Mouse (Mus musculus): ENCODE data around the gene Icmt. TPM values are rescaled to one million over a fixed set of nuclear protein-coding genes. Genes with fewer than 3 reads are reported as not detected.

The Icmt gene
- polyA plus RNA-seq, 1 experiment from 2014 or later: 20.7 TPM

- no peaks in the 10 kb centered on the region for H3K36me3 ChIP-seq (ENCODE audit: control insufficient read depth, insufficient read depth)
- no peak overlapping the region for H3K9ac ChIP-seq (replicated peaks; ENCODE audit: low read depth, low read length)
- ATAC-seq: no peak
- H3K4me2 ChIP-seq (ENCODE audit: low read length): no peak overlapping the region
- H3K9me3 ChIP-seq (ENCODE audit: control insufficient read depth, low read length): no peaks in the 10 kb centered on the region
- H3K4me1 ChIP-seq (replicated peaks; ENCODE audit: control insufficient read depth, insufficient read depth, low read length): peaks cover 25% of the 10 kb centered on the region
- H3K4me3 ChIP-seq (replicated peaks; ENCODE audit: low read length): no peak overlapping the region
- H3K27me3 ChIP-seq (replicated peaks; ENCODE audit: control insufficient read depth, insufficient read depth, low read length): no peaks in the 10 kb centered on the region
- H3K27ac ChIP-seq (ENCODE audit: low read length): no peak overlapping the region
- 87% methylated on average over 9 of the region's 9 CpGs for WGBS
These were observed 32.0 kb upstream of the Icmt start for GRCm38 (mm10) chr4:152264867-152265568.

GRCm38 (mm10) chr4:152265791-152266190, 31.2 kb upstream of the Icmt start:
- H3K4me1 ChIP-seq (replicated peaks; ENCODE audit: control insufficient read depth, insufficient read depth, low read length): peaks cover 25% of the 10 kb centered on the region
- H3K27me3 ChIP-seq (replicated peaks; ENCODE audit: control insufficient read depth, insufficient read depth, low read length): no peaks in the 10 kb centered on the region
- ATAC-seq: no peak
- H3K4me3 ChIP-seq (replicated peaks; ENCODE audit: low read length): no peak overlapping the region
- 0 out of 2 replicates have a peak overlapping the region, but pooled peaks have one; percentile 21 for H3K27ac ChIP-seq (ENCODE audit: low read length)
- no peaks in the 10 kb centered on the region for H3K9me3 ChIP-seq (ENCODE audit: control insufficient read depth, low read length)
- H3K36me3 ChIP-seq (ENCODE audit: control insufficient read depth, insufficient read depth): no peaks in the 10 kb centered on the region
- no peak overlapping the region for H3K4me2 ChIP-seq (ENCODE audit: low read length)
- no peak overlapping the region for H3K9ac ChIP-seq (replicated peaks; ENCODE audit: low read depth, low read length)
- 48% methylated on average over 5 of the region's 5 CpGs for WGBS

GRCm38 (mm10) chr4:152266236-152266895, 30.7 kb upstream of the Icmt start:
- 50% methylated on average over 10 of the region's 10 CpGs for WGBS
- H3K4me2 ChIP-seq (ENCODE audit: low read length): no peak overlapping the region
- H3K4me3 ChIP-seq (replicated peaks; ENCODE audit: low read length): no peak overlapping the region
- no peaks in the 10 kb centered on the region for H3K36me3 ChIP-seq (ENCODE audit: control insufficient read depth, insufficient read depth)
- H3K27ac ChIP-seq (ENCODE audit: low read length): 0 out of 2 replicates have a peak overlapping the region, but pooled peaks have one; percentile 21
- peaks cover 25% of the 10 kb centered on the region for H3K4me1 ChIP-seq (replicated peaks; ENCODE audit: control insufficient read depth, insufficient read depth, low read length)
- ATAC-seq: no peak
- no peaks in the 10 kb centered on the region for H3K9me3 ChIP-seq (ENCODE audit: control insufficient read depth, low read length)
- H3K9ac ChIP-seq (replicated peaks; ENCODE audit: low read depth, low read length): no peak overlapping the region
- H3K27me3 ChIP-seq (replicated peaks; ENCODE audit: control insufficient read depth, insufficient read depth, low read length): no peaks in the 10 kb centered on the region

GRCm38 (mm10) chr4:152267748-152268369, 29.2 kb upstream of the Icmt start:
- Histone ChIP-seq H3K4me3 (replicated peaks; ENCODE audit: low read length) (no peak overlapping the region), H3K4me2 (ENCODE audit: low read length) (no peak overlapping the region), H3K9ac (replicated peaks; ENCODE audit: low read depth, low read length) (no peak overlapping the region), H3K9me3 (ENCODE audit: control insufficient read depth, low read length) (no peaks in the 10 kb centered on the region), H3K4me1 (replicated peaks; ENCODE audit: control insufficient read depth, insufficient read depth, low read length) (peaks cover 25% of the 10 kb centered on the region), H3K27ac (ENCODE audit: low read length) (no peak overlapping the region), H3K36me3 (ENCODE audit: control insufficient read depth, insufficient read depth) (no peaks in the 10 kb centered on the region), H3K27me3 (replicated peaks; ENCODE audit: control insufficient read depth, insufficient read depth, low read length) (peaks cover 1% of the 10 kb centered on the region; the same call in 1 of the 2 replicates)
- 70% methylated on average over 13 of the region's 13 CpGs for WGBS
- ATAC-seq: peak; percentile 71

- Histone ChIP-seq H3K4me2 (ENCODE audit: low read length) (no peak overlapping the region), H3K4me1 (replicated peaks; ENCODE audit: control insufficient read depth, insufficient read depth, low read length) (peaks cover 30% of the 10 kb centered on the region), H3K9ac (replicated peaks; ENCODE audit: low read depth, low read length) (no peak overlapping the region), H3K27ac (ENCODE audit: low read length) (no peak overlapping the region), H3K9me3 (ENCODE audit: control insufficient read depth, low read length) (no peaks in the 10 kb centered on the region), H3K27me3 (replicated peaks; ENCODE audit: control insufficient read depth, insufficient read depth, low read length) (peaks cover 4% of the 10 kb centered on the region), H3K4me3 (replicated peaks; ENCODE audit: low read length) (no peak overlapping the region), H3K36me3 (ENCODE audit: control insufficient read depth, insufficient read depth) (no peaks in the 10 kb centered on the region)
- WGBS: 85% methylated on average over 13 of the region's 13 CpGs
- ATAC-seq: no peak
These were observed 27.1 kb upstream of the Icmt start for GRCm38 (mm10) chr4:152269967-152270366.

- 74% methylated on average over 9 of the region's 9 CpGs for WGBS
- no peak overlapping the region for H3K9ac ChIP-seq (replicated peaks; ENCODE audit: low read depth, low read length)
- H3K4me2 ChIP-seq (ENCODE audit: low read length): no peak overlapping the region
- no peaks in the 10 kb centered on the region for H3K9me3 ChIP-seq (ENCODE audit: control insufficient read depth, low read length)
- no peaks in the 10 kb centered on the region for H3K36me3 ChIP-seq (ENCODE audit: control insufficient read depth, insufficient read depth)
- H3K27me3 ChIP-seq (replicated peaks; ENCODE audit: control insufficient read depth, insufficient read depth, low read length): peaks cover 8% of the 10 kb centered on the region
- peaks cover 29% of the 10 kb centered on the region for H3K4me1 ChIP-seq (replicated peaks; ENCODE audit: control insufficient read depth, insufficient read depth, low read length)
- no peak overlapping the region for H3K4me3 ChIP-seq (replicated peaks; ENCODE audit: low read length)
- H3K27ac ChIP-seq (ENCODE audit: low read length): no peak overlapping the region
- ATAC-seq: no peak
These were observed 26.4 kb upstream of the Icmt start for GRCm38 (mm10) chr4:152270599-152270998.

DNA sequence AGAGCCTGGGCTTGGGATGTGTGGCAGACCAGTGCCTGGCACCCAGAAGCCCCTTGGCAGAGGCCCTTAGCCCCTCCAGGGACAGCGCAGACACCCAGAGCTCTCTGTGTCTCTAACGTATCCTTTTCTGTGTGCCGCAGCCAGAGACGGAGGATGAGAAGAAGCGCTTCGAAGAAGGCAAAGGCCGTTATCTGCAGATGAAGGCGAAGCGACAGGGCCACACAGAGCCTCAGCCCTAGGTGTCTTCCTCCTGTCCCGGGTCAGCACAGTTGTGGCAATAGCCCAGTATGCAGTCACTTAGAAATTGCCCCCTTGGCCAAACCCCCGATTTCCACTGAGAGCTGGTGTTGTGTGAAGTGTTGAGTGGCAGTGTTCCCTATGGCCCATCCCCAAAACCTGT, 25.7 kb upstream of the Icmt start:
- Histone ChIP-seq H3K4me3 (replicated peaks; ENCODE audit: low read length) (no peak overlapping the region), H3K4me2 (ENCODE audit: low read length) (no peak overlapping the region), H3K27ac (ENCODE audit: low read length) (no peak overlapping the region), H3K9ac (replicated peaks; ENCODE audit: low read depth, low read length) (no peak overlapping the region), H3K4me1 (replicated peaks; ENCODE audit: control insufficient read depth, insufficient read depth, low read length) (peaks cover 22% of the 10 kb centered on the region), H3K27me3 (replicated peaks; ENCODE audit: control insufficient read depth, insufficient read depth, low read length) (peaks cover 12% of the 10 kb centered on the region), H3K36me3 (ENCODE audit: control insufficient read depth, insufficient read depth) (no peaks in the 10 kb centered on the region), H3K9me3 (ENCODE audit: control insufficient read depth, low read length) (no peaks in the 10 kb centered on the region)
- ATAC-seq: no peak
- 91% methylated on average over 11 of the region's 11 CpGs for WGBS

- H3K27me3 ChIP-seq (replicated peaks; ENCODE audit: control insufficient read depth, insufficient read depth, low read length): peaks cover 12% of the 10 kb centered on the region
- WGBS: 80% methylated on average over 7 of the region's 7 CpGs
- no peak overlapping the region for H3K27ac ChIP-seq (ENCODE audit: low read length)
- no peak overlapping the region for H3K9ac ChIP-seq (replicated peaks; ENCODE audit: low read depth, low read length)
- H3K4me2 ChIP-seq (ENCODE audit: low read length): no peak overlapping the region
- peaks cover 20% of the 10 kb centered on the region for H3K4me1 ChIP-seq (replicated peaks; ENCODE audit: control insufficient read depth, insufficient read depth, low read length)
- H3K9me3 ChIP-seq (ENCODE audit: control insufficient read depth, low read length): no peaks in the 10 kb centered on the region
- H3K4me3 ChIP-seq (replicated peaks; ENCODE audit: low read length): no peak overlapping the region
- no peaks in the 10 kb centered on the region for H3K36me3 ChIP-seq (ENCODE audit: control insufficient read depth, insufficient read depth)
- ATAC-seq: no peak
These were observed 25.0 kb upstream of the Icmt start for GRCm38 (mm10) chr4:152272006-152272405.

GRCm38 (mm10) chr4:152272449-152273049, 24.5 kb upstream of the Icmt start:
- ATAC-seq: no peak
- Histone ChIP-seq H3K36me3 (ENCODE audit: control insufficient read depth, insufficient read depth) (no peaks in the 10 kb centered on the region), H3K9me3 (ENCODE audit: control insufficient read depth, low read length) (no peaks in the 10 kb centered on the region), H3K27ac (ENCODE audit: low read length) (no peak overlapping the region), H3K9ac (replicated peaks; ENCODE audit: low read depth, low read length) (no peak overlapping the region), H3K4me1 (replicated peaks; ENCODE audit: control insufficient read depth, insufficient read depth, low read length) (peaks cover 17% of the 10 kb centered on the region), H3K4me2 (ENCODE audit: low read length) (no peak overlapping the region), H3K27me3 (replicated peaks; ENCODE audit: control insufficient read depth, insufficient read depth, low read length) (peaks cover 12% of the 10 kb centered on the region), H3K4me3 (replicated peaks; ENCODE audit: low read length) (no peak overlapping the region)
- 48% methylated on average over 9 of the region's 9 CpGs for WGBS

Data from forebrain, embryonic 16.5 days (tissue).